Mouse (Mus musculus) intestine, embryonic 14.5 days (tissue): Measurements from ENCODE around the gene Ndufa4. TPM values are rescaled to one million over a fixed set of nuclear protein-coding genes. Genes with fewer than 3 reads are reported as not detected.
A peak's percentile ranks its signal among the peaks of the same experiment; 100 is the strongest.
"Not testable (repeated sequence)": the region's sequence is repeated elsewhere in the genome, so short reads cannot be mapped to it uniquely, and the experiment has no call there.

Experiments used
- ATAC-seq: fragments of 200-750 bp; cut with Nextera tagmentation; replicated peaks from 2 replicates; pipeline ENCODE4 v1.8.0; 2017; ENCODE audit warnings: low read depth, moderate number of reproducible peaks, moderate TSS enrichment, moderate library complexity; ENCODE audit not compliant: low FRiP score, low TSS enrichment
- DNase-seq: peaks from one replicate; pipeline ENCODE4 v3.0.0-alpha.2; 2018; ENCODE audit warnings: low spot score
- H3K27ac ChIP-seq: fragments of 300-500 bp; sonication (generic); 2 replicates; pipeline ENCODE4 v1.5.1; 2014; ENCODE audit warnings: low read depth, mild to moderate bottlenecking, control low read depth
- H3K27me3 ChIP-seq: fragments of 300-500 bp; sonication (generic); replicated peaks from 2 replicates; pipeline ENCODE4 v1.6.1; 2014; ENCODE audit warnings: low read length, control low read depth; ENCODE audit not compliant: control insufficient read depth, insufficient read depth
- H3K36me3 ChIP-seq: fragments of 300-500 bp; sonication (generic); 2 replicates; pipeline ENCODE4 v1.6.1; 2014; ENCODE audit warnings: low read length, control low read depth; ENCODE audit not compliant: control insufficient read depth, insufficient read depth
- H3K4me1 ChIP-seq: fragments of 300-500 bp; sonication (generic); replicated peaks from 2 replicates; pipeline ENCODE4 v1.6.1; 2014; ENCODE audit warnings: low read length, control low read depth, mixed read lengths; ENCODE audit not compliant: control insufficient read depth, insufficient read depth
- H3K4me2 ChIP-seq: fragments of 300-500 bp; sonication (generic); 2 replicates; pipeline ENCODE4 v1.6.1; 2014; ENCODE audit warnings: low read length
- H3K4me3 ChIP-seq: fragments of 300-500 bp; sonication (generic); 2 replicates; pipeline ENCODE4 v1.5.1; 2014; ENCODE audit warnings: low read depth, low read length, control low read depth, mixed read lengths
- H3K9ac ChIP-seq: fragments of 300-500 bp; sonication (generic); 2 replicates; pipeline ENCODE4 v1.6.1; 2014; ENCODE audit warnings: mild to moderate bottlenecking, low read length
- H3K9me3 ChIP-seq: fragments of 300-500 bp; sonication (generic); 2 replicates; pipeline ENCODE4 v1.6.1; 2016; ENCODE audit warnings: low read length, control low read depth; ENCODE audit not compliant: control insufficient read depth
- WGBS: fragments of 180-500 bp; shearing (Covaris S2); extraction: QIAGEN DNeasy Blood & Tissue Kit; methylation state at CpG from one replicate; pipeline ENCODE4 v1.1.7; 2014; 5-methylcytosine and 5-hydroxymethylcytosine counted together
- polyA plus RNA-seq: library from polyadenylated mRNA; unstranded; fragments of >200 nt; fragmentation: Nextera tagmentation; extraction: Ambion mirVana; gene quantifications from 2 replicates; pipeline ENCODE4 v1.2.1, GENCODE M21; 2014

Ndufa4 gene
- polyA plus RNA-seq, 1 experiment from 2014 or later, result 1,132 TPM

- peak overlapping the region; percentile 94 for H3K4me3 ChIP-seq
Observed at GRCm38 (mm10) chr6:11908170-11908569, 873 bp upstream of the Ndufa4 start.

GRCm38 (mm10) chr6:11906890-11907268 lies 418 bp downstream of the Ndufa4 start:
- Histone ChIP-seq H3K27ac (peak overlapping the region; percentile 87), H3K9me3 (no peaks in the 10 kb centered on the region), H3K4me1 (peaks cover 8% of the 10 kb centered on the region), H3K4me3 (peak overlapping the region; percentile 94), H3K27me3 (no peaks in the 10 kb centered on the region), H3K36me3 (peaks cover 41% of the 10 kb centered on the region), H3K9ac (peak overlapping the region; percentile 89), H3K4me2 (peak overlapping the region; percentile 78)
- 1% methylated on average over 5 of the region's 5 CpGs for WGBS
- ATAC-seq, result peak; percentile 33; the same call in 1 of the 2 replicates
- no peak for DNase-seq

More at GRCm38 (mm10) chr6:11908170-11908569, 873 bp upstream of the Ndufa4 start:
- peak; percentile 54 for DNase-seq
- Histone ChIP-seq H3K9me3 (no peaks in the 10 kb centered on the region), H3K4me2 (peak overlapping the region; percentile 78), H3K27me3 (no peaks in the 10 kb centered on the region), H3K27ac (peak overlapping the region; percentile 87; the same call in 1 of the 2 replicates), H3K36me3 (peaks cover 28% of the 10 kb centered on the region), H3K4me1 (peaks cover 8% of the 10 kb centered on the region), H3K9ac (peak overlapping the region; percentile 89)
- 0 out of 2 replicates have a peak, but pooled peaks have one; percentile 24 for ATAC-seq
- WGBS, result 26% methylated on average over 7 of the region's 7 CpGs

GRCm38 (mm10) chr6:11900809-11901310 lies 6.4 kb downstream of the Ndufa4 start:
- H3K27ac ChIP-seq, result no peak overlapping the region
- H3K36me3 ChIP-seq, result peaks cover 70% of the 10 kb centered on the region
- WGBS, result 85% methylated on average over 4 of the region's 4 CpGs
- DNase-seq (no peak), ATAC-seq (no peak)
- H3K9ac ChIP-seq, result no peak overlapping the region
- H3K4me1 ChIP-seq, result peaks cover 2% of the 10 kb centered on the region
- H3K9me3 ChIP-seq, result no peaks in the 10 kb centered on the region
- H3K4me3 ChIP-seq, result no peak overlapping the region
- H3K27me3 ChIP-seq, result no peaks in the 10 kb centered on the region
- H3K4me2 ChIP-seq, result no peak overlapping the region

- WGBS, result no CpG with 5 or more reads among the region's 2 CpGs
- H3K9me3 ChIP-seq, result not testable (repeated sequence)
Observed at GRCm38 (mm10) chr6:11875364-11875763, 31.9 kb downstream of the Ndufa4 start.

More at GRCm38 (mm10) chr6:11875364-11875763, 31.9 kb downstream of the Ndufa4 start:
- not testable (repeated sequence) for ATAC-seq, H3K9ac ChIP-seq, H3K27ac ChIP-seq, H3K4me2 ChIP-seq, H3K4me3 ChIP-seq, DNase-seq, H3K4me1 ChIP-seq, H3K36me3 ChIP-seq, H3K27me3 ChIP-seq

Other genes with a start within 250 kb of the Ndufa4 start
- gene Phf14, start 312 bp upstream of the Ndufa4 start, polyA plus RNA-seq, result 71.1 and 73.5 TPM in 2 replicates